Mouse (Mus musculus) thymus, postnatal 25 days (tissue): ENCODE results near the gene Tef.
A peak's percentile ranks its signal among the peaks of the same experiment; 100 is the strongest.

Experiments
- DNase-seq: peaks from one replicate; pipeline ENCODE4 v3.0.0; 2022

The Tef gene

GRCm38 (mm10) chr15:81802001-81802890 lies at the start of gene Tef:
Gene Tef (plus strand): TSS chr15:81802421.
- peak; percentile 74 for DNase-seq

GRCm38 (mm10) chr15:81753669-81754068 lies 48.6 kb upstream of the Tef start:
- DNase-seq, result no peak

GRCm38 (mm10) chr15:81758701-81759100 lies 43.5 kb upstream of the Tef start:
- DNase-seq, result no peak

- DNase-seq, result no peak
Measured at GRCm38 (mm10) chr15:81759542-81759941, 42.7 kb upstream of the Tef start.

- no peak for DNase-seq
Measured at GRCm38 (mm10) chr15:81760361-81761079, 41.7 kb upstream of the Tef start.

- DNase-seq, result no peak
Measured at GRCm38 (mm10) chr15:81761381-81761780, 40.8 kb upstream of the Tef start.

GRCm38 (mm10) chr15:81761959-81762358 lies 40.3 kb upstream of the Tef start:
- DNase-seq, result no peak

- no peak for DNase-seq
Measured at GRCm38 (mm10) chr15:81764573-81764972, 37.6 kb upstream of the Tef start.

- no peak for DNase-seq
Measured at GRCm38 (mm10) chr15:81765651-81766050, 36.6 kb upstream of the Tef start.

- DNase-seq, result no peak
Measured at GRCm38 (mm10) chr15:81766439-81766838, 35.8 kb upstream of the Tef start.

GRCm38 (mm10) chr15:81769037-81769436 lies 33.2 kb upstream of the Tef start:
- DNase-seq, result no peak

GRCm38 (mm10) chr15:81772431-81773120 lies 29.6 kb upstream of the Tef start:
- no peak for DNase-seq

GRCm38 (mm10) chr15:81774505-81775171 lies 27.6 kb upstream of the Tef start:
- no peak for DNase-seq

GRCm38 (mm10) chr15:81776631-81777422 lies 25.4 kb upstream of the Tef start:
- no peak for DNase-seq

GRCm38 (mm10) chr15:81781816-81782215 lies 20.4 kb upstream of the Tef start:
- DNase-seq, result no peak

- DNase-seq, result no peak
Measured at GRCm38 (mm10) chr15:81784762-81785161, 17.5 kb upstream of the Tef start.

- no peak for DNase-seq
Measured at GRCm38 (mm10) chr15:81785701-81786100, 16.5 kb upstream of the Tef start.

- no peak for DNase-seq
Measured at GRCm38 (mm10) chr15:81787525-81787924, 14.7 kb upstream of the Tef start.

GRCm38 (mm10) chr15:81792444-81792843 lies 9.8 kb upstream of the Tef start:
- no peak for DNase-seq

- DNase-seq, result peak; percentile 16
Measured at GRCm38 (mm10) chr15:81796228-81796627, 6.0 kb upstream of the Tef start.

- DNase-seq, result no peak
Measured at GRCm38 (mm10) chr15:81797861-81798260, 4.4 kb upstream of the Tef start.

GRCm38 (mm10) chr15:81798421-81798820 lies 3.8 kb upstream of the Tef start:
- no peak for DNase-seq
